Comparison of ENCODE assay signal across 28 mouse cellular contexts in the genomic region with DNA sequence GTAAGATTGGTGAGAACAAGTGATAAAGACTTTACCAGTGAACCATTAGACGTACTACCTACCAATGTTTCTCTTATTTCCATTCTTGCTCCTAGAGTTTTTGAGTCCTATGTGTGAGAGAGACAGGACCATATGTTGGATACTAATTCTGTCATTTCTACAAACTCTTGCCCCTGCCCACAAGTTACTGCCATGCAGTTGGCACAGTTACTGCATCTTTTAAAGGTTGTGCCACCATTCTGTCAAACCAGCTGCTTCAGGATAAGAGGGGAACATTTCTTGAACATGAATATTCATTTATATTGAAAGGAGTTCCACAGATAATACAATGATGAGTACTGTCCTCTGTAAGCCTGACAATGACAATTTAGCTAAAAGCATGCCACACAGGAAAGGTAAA.
DNase-seq lines count a peak whose midpoint lies in the region; ATAC-seq and TF ChIP-seq lines count a peak whose summit lies in the region.
"Had no signal": no experiment of that assay in that cellular context is flagged by ENCODE, and none has a peak within 500 bp of the region (broad histone marks: within the 10 kb centered on the region; RNA-seq: fewer than 3 reads in every experiment).

No protein-coding gene starts in this region.

- no peak overlapping the region for H3K27ac ChIP-seq in forebrain, postnatal 0 days (ENCODE audit: low read depth, low read length)
- H3K27ac ChIP-seq in forebrain, embryonic 13.5 days: no peak overlapping the region
- H3K27ac ChIP-seq in intestine, embryonic 16.5 days (ENCODE audit: low read length): no peak overlapping the region
- H3K27ac ChIP-seq: embryonic facial prominence, embryonic 13.5 days; heart, adult 2 months; hindbrain, embryonic 14.5 days; limb, embryonic 12.5 days; liver, embryonic 15.5 days; midbrain, embryonic 13.5 days; stomach, postnatal 0 days had no signal

- no peaks in the 10 kb centered on the region for H3K9me3 ChIP-seq in forebrain, postnatal 0 days (ENCODE audit: low read length)
- no peaks in the 10 kb centered on the region for H3K9me3 ChIP-seq in forebrain, embryonic 13.5 days (replicated peaks)
- H3K9me3 ChIP-seq in intestine, embryonic 16.5 days (ENCODE audit: control insufficient read depth, low read length): no peaks in the 10 kb centered on the region
- H3K9me3 ChIP-seq: embryonic facial prominence, embryonic 13.5 days; heart, embryonic 12.5 days; limb, embryonic 12.5 days; liver, embryonic 15.5 days; midbrain, embryonic 13.5 days had no signal

- H3K4me1 ChIP-seq in forebrain, postnatal 0 days (ENCODE audit: insufficient read depth): no peaks in the 10 kb centered on the region
- no peaks in the 10 kb centered on the region for H3K4me1 ChIP-seq in forebrain, embryonic 13.5 days
- no peaks in the 10 kb centered on the region for H3K4me1 ChIP-seq in intestine, embryonic 16.5 days (ENCODE audit: control insufficient read depth, insufficient read depth, low read length)
- H3K4me1 ChIP-seq: embryonic facial prominence, embryonic 13.5 days; heart, embryonic 12.5 days; limb, embryonic 12.5 days; liver, embryonic 15.5 days; megakaryocyte, embryonic 14.5 days; midbrain, embryonic 13.5 days had no signal

- H3K36me3 ChIP-seq in forebrain, postnatal 0 days (ENCODE audit: insufficient read depth): no peaks in the 10 kb centered on the region
- no peaks in the 10 kb centered on the region for H3K36me3 ChIP-seq in forebrain, embryonic 13.5 days (ENCODE audit: poor library complexity, severe bottlenecking)
- no peaks in the 10 kb centered on the region for H3K36me3 ChIP-seq in intestine, embryonic 16.5 days (ENCODE audit: control insufficient read depth, insufficient read depth, low read length)
- H3K36me3 ChIP-seq: embryonic facial prominence, embryonic 13.5 days; heart, embryonic 12.5 days; limb, embryonic 12.5 days; liver, embryonic 15.5 days; midbrain, embryonic 13.5 days had no signal

- intact Hi-C loops in left cerebral cortex, postnatal 14 days (cut with DNase I): no loop called here
- intact Hi-C loops in left cerebral cortex, postnatal 4 days (cut with DNase I): no loop called here

- TF ChIP-seq POLR2A in brain, embryonic 14.5 days (IDR thresholded peaks at IDR 0.05; ENCODE audit: borderline replicate concordance, extremely low read depth, insufficient read depth, insufficient read length, poor library complexity, severe bottlenecking): no peak

- no peak for ATAC-seq in forebrain, postnatal 0 days
- no peak for ATAC-seq in forebrain, embryonic 13.5 days
- no peak for ATAC-seq in intestine, embryonic 16.5 days
- ATAC-seq: CD4-positive, CD25-positive, alpha-beta regulatory T cell, adult 4 months; midbrain, embryonic 13.5 days had no signal

- no peak overlapping the region for H3K4me3 ChIP-seq in forebrain, postnatal 0 days (ENCODE audit: low read depth, low read length)
- H3K4me3 ChIP-seq in forebrain, embryonic 13.5 days: no peak overlapping the region
- no peak overlapping the region for H3K4me3 ChIP-seq in intestine, embryonic 16.5 days (ENCODE audit: low read length)
- H3K4me3 ChIP-seq: embryonic facial prominence, embryonic 13.5 days; heart, adult 2 months; heart, embryonic 12.5 days; limb, embryonic 12.5 days; liver, embryonic 15.5 days; megakaryocyte, embryonic 14.5 days; midbrain, embryonic 13.5 days had no signal

- 36% methylated on average over 1 of the region's 1 CpGs for WGBS in forebrain, postnatal 0 days
- 47% methylated on average over 1 of the region's 1 CpGs for WGBS in forebrain, embryonic 13.5 days
- 75% methylated on average over 1 of the region's 1 CpGs for WGBS in intestine, embryonic 16.5 days

- H3K27me3 ChIP-seq in forebrain, postnatal 0 days (ENCODE audit: insufficient read depth, low read length): no peaks in the 10 kb centered on the region
- no peaks in the 10 kb centered on the region for H3K27me3 ChIP-seq in forebrain, embryonic 13.5 days
- no peaks in the 10 kb centered on the region for H3K27me3 ChIP-seq in intestine, embryonic 16.5 days (replicated peaks; ENCODE audit: control insufficient read depth, insufficient read depth, low read length)
- H3K27me3 ChIP-seq: embryonic facial prominence, embryonic 13.5 days; heart, embryonic 12.5 days; limb, embryonic 12.5 days; liver, embryonic 15.5 days; megakaryocyte, embryonic 14.5 days; midbrain, embryonic 13.5 days had no signal

- no peak for TF ChIP-seq CTCF in forebrain, postnatal 0 days (IDR thresholded peaks at IDR 0.05; ENCODE audit: low read depth)
- no peak for TF ChIP-seq CTCF in brain, embryonic 14.5 days (IDR thresholded peaks at IDR 0.05; ENCODE audit: borderline replicate concordance, extremely low read depth, insufficient read depth, insufficient read length)

- peak; percentile 3 for DNase-seq in forebrain, postnatal 0 days
- peak; percentile 5 to 6 for DNase-seq in left cerebral cortex, postnatal 14 days (ENCODE audit: low spot score in 2 of 2)
- no peak for DNase-seq in left cerebral cortex, postnatal 4 days
- peak; percentile 53 for DNase-seq in brain, embryonic 14.5 days (ENCODE audit: low read depth)
- DNase-seq in layer of hippocampus, adult 9-10 months (ENCODE audit: low spot score): peak; percentile 20
- no peak for DNase-seq in urinary bladder, adult 2 months (ENCODE audit: low spot score)
- DNase-seq: adrenal gland, postnatal 14 days; cerebellum, adult 18-20 months; heart, adult 2 months; heart, postnatal 4 days; kidney, adult 11 months; kidney, postnatal 14 days; lung, embryonic 14.5 days; lung, postnatal 36 days; right cerebral cortex, postnatal 14 days; thymus, adult 2 months; thymus, postnatal 36 days had no signal

- H3K9ac ChIP-seq in forebrain, postnatal 0 days: no peak overlapping the region
- H3K9ac ChIP-seq in forebrain, embryonic 13.5 days: no peak overlapping the region
- no peak overlapping the region for H3K9ac ChIP-seq in intestine, embryonic 16.5 days (ENCODE audit: low read depth, low read length)
- H3K9ac ChIP-seq: embryonic facial prominence, embryonic 13.5 days; heart, embryonic 12.5 days; hindbrain, embryonic 14.5 days; limb, embryonic 12.5 days; liver, embryonic 15.5 days; lung, embryonic 14.5 days; midbrain, embryonic 13.5 days had no signal

- H3K4me2 ChIP-seq in forebrain, postnatal 0 days (ENCODE audit: low read depth): no peak overlapping the region
- no peak overlapping the region for H3K4me2 ChIP-seq in forebrain, embryonic 13.5 days
- H3K4me2 ChIP-seq in intestine, embryonic 16.5 days (ENCODE audit: low read depth, low read length): no peak overlapping the region
- H3K4me2 ChIP-seq: embryonic facial prominence, embryonic 13.5 days; heart, embryonic 12.5 days; hindbrain, embryonic 14.5 days; limb, embryonic 12.5 days; liver, embryonic 15.5 days; lung, embryonic 14.5 days; midbrain, embryonic 13.5 days had no signal

Comparison
In these comparisons a context has a peak if more than half of its experiments do, and no peak if none do; other contexts are left out.
1. DNase-seq: peak in forebrain, postnatal 0 days (single experiment), left cerebral cortex, postnatal 14 days (2 of 2), brain, embryonic 14.5 days (single experiment) and layer of hippocampus, adult 9-10 months (single experiment); none in left cerebral cortex, postnatal 4 days (single experiment) and urinary bladder, adult 2 months (single experiment).